Comparison of ENCODE assay signal across 8 mouse cellular contexts in genomic region chr1:180330145-180330706, GRCm38 (mm10). TPM values are rescaled to one million over a fixed set of nuclear protein-coding genes. Genes with fewer than 3 reads are reported as not detected.
DNase-seq lines count a peak whose midpoint lies in the region; ATAC-seq and TF ChIP-seq lines count a peak whose summit lies in the region.

Gene Itpkb, plus strand, starts transcription at chr1:180330485.

- TF ChIP-seq POLR2A in cortical plate, adult 2 months (IDR thresholded peaks at IDR 0.05; ENCODE audit: extremely low read depth, insufficient read depth, low read length), result peak; percentile 58; the same call in 1 of the 2 replicates

- peak; percentile 40 for ATAC-seq in intestine, postnatal 0 days
- peak; percentile 59; the same call in 1 of the 2 replicates for ATAC-seq in limb, embryonic 15.5 days (ENCODE audit: insufficient number of reproducible peaks, low FRiP score, low TSS enrichment, low read depth)
- peak; percentile 38; the same call in 1 of the 2 replicates for ATAC-seq in midbrain, embryonic 15.5 days (replicated peaks)
- ATAC-seq in stomach, postnatal 0 days (ENCODE audit: low FRiP score, low TSS enrichment), result peak; percentile 68; the same call in 1 of the 2 replicates

- TF ChIP-seq EP300 in stomach, postnatal 0 days (optimal IDR thresholded peaks at IDR 0.05), result no peak

- peak within 1 kb of the TSS; percentile 94 for H3K4me2 ChIP-seq in intestine, postnatal 0 days (replicated peaks; ENCODE audit: low read depth)
- H3K4me2 ChIP-seq in limb, embryonic 15.5 days, result peak within 1 kb of the TSS; percentile 76
- peak within 1 kb of the TSS; percentile 87 for H3K4me2 ChIP-seq in midbrain, embryonic 15.5 days
- peak within 1 kb of the TSS; percentile 90 for H3K4me2 ChIP-seq in stomach, postnatal 0 days (replicated peaks; ENCODE audit: low read depth)

- 2% methylated on average over 19 of the region's 19 CpGs for WGBS in intestine, postnatal 0 days
- WGBS in limb, embryonic 15.5 days, result under 1% methylated on average over 19 of the region's 19 CpGs
- 1% methylated on average over 19 of the region's 19 CpGs for WGBS in midbrain, embryonic 15.5 days
- under 1% methylated on average over 19 of the region's 19 CpGs for WGBS in stomach, postnatal 0 days

- no peaks in the 10 kb centered on the region for H3K9me3 ChIP-seq in intestine, postnatal 0 days (ENCODE audit: control insufficient read depth)
- H3K9me3 ChIP-seq in limb, embryonic 15.5 days, result no peaks in the 10 kb centered on the region
- H3K9me3 ChIP-seq in midbrain, embryonic 15.5 days, result no peaks in the 10 kb centered on the region
- no peaks in the 10 kb centered on the region for H3K9me3 ChIP-seq in stomach, postnatal 0 days (ENCODE audit: control insufficient read depth, low read length)

- 0 out of 2 replicates have a peak, but pooled peaks cover 6% of the 10 kb centered on the region for H3K36me3 ChIP-seq in intestine, postnatal 0 days (ENCODE audit: control insufficient read depth, insufficient read depth)
- H3K36me3 ChIP-seq in limb, embryonic 15.5 days, result peaks cover 13% of the 10 kb centered on the region
- no peaks in the 10 kb centered on the region for H3K36me3 ChIP-seq in midbrain, embryonic 15.5 days (replicated peaks)
- no peaks in the 10 kb centered on the region; the same call in 1 of the 2 replicates for H3K36me3 ChIP-seq in stomach, postnatal 0 days (ENCODE audit: control insufficient read depth, insufficient read depth, low read length)

- DNase-seq in left cerebral cortex, adult 18-20 months (ENCODE audit: low spot score in 2 of 2), result peak in 1 of 2 experiments; percentile 24
- DNase-seq in left cerebral cortex, adult 9 months (ENCODE audit: low spot score in 2 of 2), result no peak
- peak; percentile 99 for DNase-seq in heart, adult 11 months
- peak; percentile 42 for DNase-seq in stomach, postnatal 0 days (ENCODE audit: low spot score)

- peak within 1 kb of the TSS; percentile 94 for H3K27ac ChIP-seq in cortical plate, adult 2 months (ENCODE audit: insufficient read depth, low read length)
- H3K27ac ChIP-seq in intestine, postnatal 0 days (ENCODE audit: low read depth, low read length), result peak within 1 kb of the TSS; percentile 74
- H3K27ac ChIP-seq in limb, embryonic 15.5 days, result peak within 1 kb of the TSS; percentile 94
- peak within 1 kb of the TSS; percentile 70 for H3K27ac ChIP-seq in midbrain, embryonic 15.5 days
- H3K27ac ChIP-seq in stomach, postnatal 0 days (replicated peaks), result peak within 1 kb of the TSS; percentile 92

- H3K27me3 ChIP-seq in intestine, postnatal 0 days (replicated peaks; ENCODE audit: control insufficient read depth, insufficient read depth, low read length), result no peaks in the 10 kb centered on the region
- no peaks in the 10 kb centered on the region for H3K27me3 ChIP-seq in limb, embryonic 15.5 days
- peaks cover 21% of the 10 kb centered on the region for H3K27me3 ChIP-seq in midbrain, embryonic 15.5 days (replicated peaks)
- no peaks in the 10 kb centered on the region for H3K27me3 ChIP-seq in stomach, postnatal 0 days (ENCODE audit: control insufficient read depth, insufficient read depth, low read length)

- peak within 1 kb of the TSS; percentile 84 for H3K4me3 ChIP-seq in cortical plate, adult 2 months (ENCODE audit: insufficient read depth, low read length)
- H3K4me3 ChIP-seq in intestine, postnatal 0 days (ENCODE audit: low read depth, low read length), result peak within 1 kb of the TSS; percentile 65
- peak within 1 kb of the TSS; percentile 76 for H3K4me3 ChIP-seq in limb, embryonic 15.5 days
- peak within 1 kb of the TSS; percentile 52 for H3K4me3 ChIP-seq in midbrain, embryonic 15.5 days
- peak within 1 kb of the TSS; percentile 66 for H3K4me3 ChIP-seq in stomach, postnatal 0 days (ENCODE audit: low read depth, low read length)

- no peak for TF ChIP-seq CTCF in cortical plate, adult 2 months (IDR thresholded peaks at IDR 0.05; ENCODE audit: extremely low read depth, insufficient read depth, low read length)
- no peak for TF ChIP-seq CTCF in intestine, postnatal 0 days (IDR thresholded peaks at IDR 0.05; ENCODE audit: low read depth)
- no peak for TF ChIP-seq CTCF in stomach, postnatal 0 days (IDR thresholded peaks at IDR 0.05; ENCODE audit: low read depth)

- H3K9ac ChIP-seq in intestine, postnatal 0 days (ENCODE audit: low read depth, low read length), result peak within 1 kb of the TSS; percentile 74
- H3K9ac ChIP-seq in limb, embryonic 15.5 days, result peak within 1 kb of the TSS; percentile 79
- peak within 1 kb of the TSS; percentile 59 for H3K9ac ChIP-seq in midbrain, embryonic 15.5 days
- peak within 1 kb of the TSS; percentile 85 for H3K9ac ChIP-seq in stomach, postnatal 0 days (ENCODE audit: low read length)

- H3K4me1 ChIP-seq in cortical plate, adult 2 months (ENCODE audit: control insufficient read depth, insufficient read depth, low read length), result peaks cover 3% of the 10 kb centered on the region; the same call in 1 of the 2 replicates
- peaks cover 11% of the 10 kb centered on the region for H3K4me1 ChIP-seq in intestine, postnatal 0 days (replicated peaks; ENCODE audit: control insufficient read depth, insufficient read depth, low read length)
- peaks cover 59% of the 10 kb centered on the region for H3K4me1 ChIP-seq in limb, embryonic 15.5 days
- H3K4me1 ChIP-seq in midbrain, embryonic 15.5 days, result peaks cover 40% of the 10 kb centered on the region
- peaks cover 8% of the 10 kb centered on the region; the same call in 1 of the 2 replicates for H3K4me1 ChIP-seq in stomach, postnatal 0 days (replicated peaks; ENCODE audit: control insufficient read depth, insufficient read depth)

RNA-seq across cellular contexts. Expression of gene Itpkb, which starts in this region (rescaled TPM):
- 10 to 100 TPM; 18.3 to 20.2 TPM for total RNA-seq in left cerebral cortex, adult 18-20 months (2021)
- 8.0 and 8.1 TPM in 2 replicates for polyA plus RNA-seq in cortical plate, adult 2 months (2012; rRNA removed)
- 2.3 and 3.4 TPM in 2 replicates for polyA plus RNA-seq in intestine, postnatal 0 days (2015; fragmentation: Nextera tagmentation; extraction: Ambion mirVana)
- polyA plus RNA-seq in limb, embryonic 15.5 days (2015; fragmentation: Nextera tagmentation; extraction: Ambion mirVana), result 12.7 and 15.1 TPM in 2 replicates
- 2.5 and 3.0 TPM in 2 replicates for polyA plus RNA-seq in midbrain, embryonic 15.5 days (2015; fragmentation: Nextera tagmentation; extraction: Ambion mirVana)
- 3.7 and 4.0 TPM in 2 replicates for polyA plus RNA-seq in stomach, postnatal 0 days (2015; fragmentation: Nextera tagmentation; extraction: Ambion mirVana)

Comparison
In these comparisons a context has a peak if more than half of its experiments do, and no peak if none do; other contexts are left out.
1. DNase-seq: peak in heart, adult 11 months (single experiment) and stomach, postnatal 0 days (single experiment); none in left cerebral cortex, adult 9 months (0 of 2).
2. Peak in every context shown above with its lines, with median percentiles within 50 percentile points of each other: H3K27ac ChIP-seq, H3K4me3 ChIP-seq, ATAC-seq, H3K4me2 ChIP-seq and H3K9ac ChIP-seq.